Mouse (Mus musculus): Measurements from ENCODE around the gene Tgm2.

DNA sequence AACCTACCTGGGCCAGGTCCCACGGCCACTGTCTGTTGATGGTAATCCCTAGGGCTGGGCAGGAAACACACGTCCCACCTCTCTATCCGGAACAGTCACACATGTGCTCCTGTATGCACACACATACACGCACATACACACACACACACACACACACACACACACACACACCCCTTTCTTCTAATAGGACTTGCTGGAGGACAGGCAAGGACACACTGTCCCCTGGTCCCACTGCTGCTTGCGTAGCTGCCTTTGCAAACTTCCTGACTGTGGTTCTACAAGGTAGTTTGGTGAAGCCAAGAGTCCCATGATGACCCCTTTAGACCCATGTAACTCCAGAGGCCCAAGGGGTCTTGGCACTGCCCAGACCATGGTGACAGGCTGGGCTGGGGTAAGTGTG is 5.6 kb downstream of the Tgm2 start:
- TF ChIP-seq CTCF (IDR thresholded peaks at IDR 0.05; ENCODE audit: borderline replicate concordance, insufficient read depth, low read length), result no peak
- no peak for TF ChIP-seq POLR2A (IDR thresholded peaks at IDR 0.05; ENCODE audit: low read depth, low read length)
